Mouse (Mus musculus) spleen, embryonic (tissue): ENCODE results near the gene 6430628N08Rik.

Experiments
- CTCF ChIA-PET: fragments of 350-600 bp; sonication (Branson Sonifier 250); formaldehyde crosslinking; loops from one replicate; lab custom pipeline; 2022; lab: Charles Lee

6430628N08Rik gene

DNA sequence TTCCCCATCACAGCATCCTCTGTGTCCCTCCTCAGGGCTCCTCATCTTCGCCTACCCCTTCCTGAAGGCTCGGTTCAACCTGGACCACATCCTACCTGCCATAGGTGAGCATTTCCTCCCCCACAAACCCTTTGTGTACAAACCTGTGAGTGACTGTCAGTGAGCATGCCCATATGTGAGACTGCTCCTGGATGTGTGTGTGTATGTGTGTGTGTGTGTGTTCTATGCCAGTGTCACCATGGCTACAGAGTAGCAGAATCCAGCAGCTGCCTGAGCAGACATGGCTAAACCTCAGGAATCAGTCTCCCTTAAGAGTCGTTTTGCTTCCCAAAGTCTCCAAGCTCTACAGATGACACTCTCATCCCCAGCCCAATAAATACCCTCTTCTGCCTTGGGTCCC is 4.6 kb upstream of the 6430628N08Rik start:
- CTCF ChIA-PET, result no interaction called here

- CTCF ChIA-PET, result no interaction called here
These were observed 3.6 kb upstream of the 6430628N08Rik start for GRCm38 (mm10) chr4:115886875-115887274.

DNA sequence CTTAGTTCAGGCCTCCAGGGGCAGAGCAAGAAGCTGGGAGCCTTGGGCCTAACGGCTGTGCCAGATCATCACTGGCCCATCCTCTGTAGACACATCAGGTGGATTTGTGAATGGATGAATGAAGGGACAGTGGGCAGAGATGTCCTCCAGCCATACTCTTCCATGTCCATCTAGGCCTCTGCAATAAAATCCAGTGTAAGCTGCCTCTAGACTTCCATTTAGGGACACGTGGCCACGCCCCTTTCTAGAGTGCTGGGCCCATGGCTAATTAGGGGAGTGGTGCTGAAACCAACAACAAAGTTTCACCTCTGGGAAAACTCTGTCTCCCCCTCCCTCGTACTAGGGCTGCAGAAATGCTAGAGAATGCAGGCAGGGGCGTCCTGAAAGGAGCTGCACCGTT is 399 bp upstream of the 6430628N08Rik start:
- CTCF ChIA-PET, result no interaction called here

DNA sequence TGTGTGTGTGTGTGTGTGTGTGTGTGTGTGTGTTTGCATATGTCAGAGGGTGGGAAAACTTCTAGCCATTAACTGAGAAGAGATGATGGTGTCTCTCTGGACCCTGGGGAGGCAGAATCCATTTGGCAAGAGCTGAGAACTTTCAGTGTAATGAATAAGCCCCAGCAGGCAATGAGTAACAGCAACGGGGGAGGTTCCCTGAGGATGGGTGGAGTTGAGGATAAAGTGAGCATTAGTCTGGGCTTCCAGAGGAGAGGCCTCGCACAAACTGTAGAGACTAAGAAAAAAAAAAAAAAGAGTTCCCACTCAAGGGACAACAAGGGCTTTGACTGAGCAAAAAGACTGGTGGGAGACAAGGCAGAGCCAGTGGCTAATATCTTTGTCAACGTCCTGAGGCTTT is 3.8 kb downstream of the 6430628N08Rik start:
- CTCF ChIA-PET, result no interaction called here

DNA sequence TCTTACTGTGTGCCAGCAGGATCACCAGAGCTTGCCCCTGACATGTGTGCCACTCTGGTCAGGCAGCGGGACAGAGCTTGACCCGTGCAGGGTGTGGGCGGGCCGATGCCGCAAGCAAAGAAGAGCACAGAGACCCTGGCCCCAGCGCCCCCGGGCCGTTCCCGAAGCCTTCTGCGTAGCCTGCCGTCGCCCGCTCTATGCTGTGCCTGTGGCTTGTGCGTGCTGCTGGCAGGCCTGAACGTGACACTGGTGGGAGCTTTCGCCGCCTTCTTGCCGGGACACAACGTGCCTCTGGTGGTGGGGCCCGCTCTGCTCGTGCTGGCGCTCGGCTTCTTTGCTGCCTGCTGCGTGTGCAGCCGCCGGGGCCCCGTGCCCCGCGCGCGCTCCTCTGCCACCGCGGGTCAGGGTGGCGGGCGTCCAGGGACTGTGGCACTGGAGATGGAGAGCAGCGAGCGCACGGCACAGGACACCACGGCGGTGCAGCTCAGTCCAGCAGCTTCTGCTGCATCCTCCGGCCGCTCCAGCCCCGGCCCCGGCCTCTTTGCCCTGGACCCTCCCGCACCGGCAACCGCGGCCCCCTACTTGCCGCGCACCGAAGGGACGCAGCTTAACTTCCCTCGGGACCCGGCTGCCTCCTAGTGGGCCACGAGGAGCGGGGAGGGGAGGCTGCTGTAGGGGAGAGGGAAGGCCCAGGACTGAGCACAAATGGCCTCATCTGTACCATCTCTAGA is 7.6 kb downstream of the 6430628N08Rik start:
- CTCF ChIA-PET, result no interaction called here

DNA sequence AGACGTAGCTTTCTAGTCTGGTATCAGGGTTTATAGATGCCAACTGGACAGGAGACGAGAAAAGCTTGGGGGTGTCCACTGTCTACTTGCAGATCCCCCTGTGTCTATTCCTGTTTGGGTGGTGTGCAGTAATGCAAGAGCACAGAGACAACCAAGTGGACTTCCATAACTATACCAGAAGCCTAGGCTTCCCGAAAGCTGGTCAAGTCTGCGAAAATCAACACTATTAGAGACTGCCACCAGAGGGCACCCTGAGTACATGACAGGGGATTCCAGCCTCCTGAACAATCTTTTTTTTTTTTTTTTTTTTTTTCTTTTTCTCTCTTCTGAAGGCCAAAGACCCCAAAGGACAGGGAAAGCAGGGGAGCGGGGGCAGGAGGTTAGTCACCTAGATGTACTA is 12.4 kb downstream of the 6430628N08Rik start:
- CTCF ChIA-PET, result interaction anchor here (1.0 kb wide), 1 partner anchor 11 kb away, joined by 3 read pairs; no protein-coding TSS in a partner anchor

DNA sequence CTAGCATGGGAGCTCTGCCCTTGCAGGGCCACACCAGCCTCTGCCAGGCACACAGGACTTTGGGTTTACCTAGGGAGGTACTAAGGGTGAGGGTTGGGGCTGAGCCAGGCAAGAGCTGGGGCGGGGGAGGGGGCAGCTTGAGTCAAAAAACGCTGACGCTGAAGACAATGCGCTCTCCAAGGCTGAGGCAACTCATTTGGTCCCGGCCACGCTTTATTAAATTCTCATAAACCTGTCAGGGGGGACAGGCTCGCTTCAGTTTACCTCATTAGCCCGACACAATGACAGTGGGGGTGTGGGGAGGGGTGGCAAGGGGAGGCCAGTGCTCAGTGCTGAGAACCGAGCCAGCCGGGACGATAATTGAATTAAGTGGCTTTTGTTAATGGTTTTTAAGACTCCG is 13.9 kb downstream of the 6430628N08Rik start:
- CTCF ChIA-PET, result no interaction called here

DNA sequence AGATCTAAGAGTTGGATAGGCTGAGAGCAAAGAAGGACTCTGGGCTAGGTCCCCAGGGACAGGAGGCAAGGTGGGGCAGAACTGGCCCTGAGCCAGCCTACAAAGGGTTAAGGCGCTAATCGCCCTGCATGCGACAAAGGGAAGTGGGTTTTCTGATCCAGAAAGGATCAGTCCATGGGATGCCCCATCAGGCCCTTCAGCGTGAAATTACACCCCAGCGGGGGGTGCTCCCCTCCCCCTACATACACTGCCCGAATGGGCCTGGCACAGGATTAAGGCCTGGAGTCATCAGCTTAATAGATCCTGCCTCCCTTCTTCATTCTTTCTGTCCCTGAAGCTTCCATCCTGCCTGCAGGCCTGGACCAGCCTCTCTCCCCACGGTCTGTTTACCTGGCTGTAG is 15.2 kb downstream of the 6430628N08Rik start:
- CTCF ChIA-PET, result no interaction called here

- CTCF ChIA-PET, result no interaction called here
These were observed 16.3 kb downstream of the 6430628N08Rik start for GRCm38 (mm10) chr4:115906791-115907190.

DNA sequence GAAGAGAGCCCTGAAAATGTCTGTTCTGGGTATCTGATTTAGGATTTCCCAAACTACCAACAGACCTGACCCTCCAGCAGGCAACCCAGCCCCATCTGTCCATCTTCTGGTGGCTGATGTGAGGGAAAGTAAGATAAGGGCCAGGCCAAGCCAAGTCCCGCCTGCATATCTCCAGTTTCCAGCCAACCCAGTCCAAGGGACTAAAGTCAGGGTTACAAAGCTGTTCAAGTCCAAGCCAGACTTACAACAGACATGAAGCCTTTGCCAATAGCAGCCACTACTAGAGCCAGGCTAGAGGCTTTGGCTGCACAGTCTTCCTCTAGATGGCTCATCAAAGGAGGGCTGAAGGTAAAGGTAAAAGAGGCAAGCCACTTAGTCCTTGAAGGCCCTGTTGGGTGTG is 17.5 kb downstream of the 6430628N08Rik start:
- CTCF ChIA-PET, result no interaction called here

DNA sequence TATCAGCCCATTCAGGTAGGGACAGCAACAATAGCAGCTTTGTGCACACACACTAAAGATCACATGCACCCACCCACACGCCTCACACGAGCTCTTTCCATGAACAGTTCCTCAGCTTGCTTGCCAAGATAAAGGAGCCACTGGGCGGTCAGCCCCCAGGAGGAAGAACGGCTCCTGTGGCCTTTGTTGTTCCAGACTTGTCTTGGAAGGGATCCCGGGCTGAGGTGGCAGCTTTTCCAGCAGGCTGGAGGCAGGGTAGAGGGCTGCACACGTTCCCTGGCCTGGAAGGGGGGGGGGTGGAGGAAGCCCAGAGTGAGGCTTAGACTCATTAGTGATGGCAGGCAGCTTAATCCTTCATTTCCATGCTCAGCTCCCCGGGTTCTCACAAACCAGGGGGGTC is 18.2 kb downstream of the 6430628N08Rik start:
- CTCF ChIA-PET, result no interaction called here

GRCm38 (mm10) chr4:115911586-115911985 is 21.1 kb downstream of the 6430628N08Rik start:
- CTCF ChIA-PET, result no interaction called here

GRCm38 (mm10) chr4:115919911-115920310 is 29.4 kb downstream of the 6430628N08Rik start:
- CTCF ChIA-PET, result no interaction called here

DNA sequence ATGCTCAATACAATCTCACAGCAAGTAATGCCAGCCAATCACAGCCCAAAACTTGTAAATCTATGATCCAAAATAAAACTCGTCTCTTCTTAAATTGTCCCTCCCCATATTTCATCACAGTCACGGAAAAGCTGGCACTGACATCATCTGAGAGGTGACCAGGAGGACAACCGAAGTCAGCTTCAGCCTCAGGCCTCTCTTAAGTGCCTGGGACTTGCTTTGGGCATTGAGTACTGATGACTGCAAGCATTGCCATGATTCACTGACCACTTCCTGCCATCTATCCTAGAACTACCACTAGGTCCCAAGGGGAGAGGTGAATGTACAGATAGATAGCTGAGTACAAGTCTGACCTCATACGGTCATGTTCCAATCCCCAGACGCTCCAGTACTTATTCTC is 32.2 kb downstream of the 6430628N08Rik start:
- CTCF ChIA-PET, result no interaction called here

- CTCF ChIA-PET, result no interaction called here
These were observed 32.9 kb downstream of the 6430628N08Rik start for GRCm38 (mm10) chr4:115923262-115923880.

GRCm38 (mm10) chr4:115927637-115928036 is 37.2 kb downstream of the 6430628N08Rik start:
- CTCF ChIA-PET, result no interaction called here

DNA sequence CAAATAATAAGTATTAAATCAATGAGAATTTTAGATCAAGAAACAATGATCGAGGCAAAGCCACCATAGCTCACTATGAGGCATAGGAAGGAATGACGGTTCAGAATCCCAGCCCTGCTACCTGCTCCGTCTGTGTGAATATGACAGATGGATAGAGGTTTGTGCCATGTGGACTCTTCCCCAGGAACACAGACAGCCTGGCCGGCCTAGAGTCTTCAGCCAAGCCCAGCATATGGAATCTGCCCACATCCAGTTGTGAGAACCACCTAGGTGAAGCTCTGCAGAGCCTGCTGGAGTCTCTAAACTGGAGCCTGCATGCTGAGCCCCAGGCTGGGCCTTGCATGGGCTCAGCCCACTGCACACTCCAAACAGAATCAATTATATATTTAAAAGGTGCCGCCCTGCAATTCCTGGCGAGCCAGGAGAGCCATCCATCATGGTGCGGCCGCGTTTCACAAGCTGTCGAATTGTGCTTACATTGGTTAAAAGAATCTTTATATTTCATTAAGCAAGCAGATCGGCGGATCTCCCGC is 41.2 kb downstream of the 6430628N08Rik start:
- CTCF ChIA-PET, result no interaction called here

GRCm38 (mm10) chr4:115935835-115936581 is 45.5 kb downstream of the 6430628N08Rik start:
- CTCF ChIA-PET, result no interaction called here

- CTCF ChIA-PET, result no interaction called here
These were observed 46.2 kb downstream of the 6430628N08Rik start for GRCm38 (mm10) chr4:115936646-115937045.

GRCm38 (mm10) chr4:115937061-115937976 is 46.9 kb downstream of the 6430628N08Rik start:
- CTCF ChIA-PET, result no interaction called here
